Mouse (Mus musculus): ENCODE results near the gene Eps8l2.
"Not testable (repeated sequence)": the region's sequence is repeated elsewhere in the genome, so short reads cannot be mapped to it uniquely, and the experiment has no call there.

Eps8l2 gene

DNA sequence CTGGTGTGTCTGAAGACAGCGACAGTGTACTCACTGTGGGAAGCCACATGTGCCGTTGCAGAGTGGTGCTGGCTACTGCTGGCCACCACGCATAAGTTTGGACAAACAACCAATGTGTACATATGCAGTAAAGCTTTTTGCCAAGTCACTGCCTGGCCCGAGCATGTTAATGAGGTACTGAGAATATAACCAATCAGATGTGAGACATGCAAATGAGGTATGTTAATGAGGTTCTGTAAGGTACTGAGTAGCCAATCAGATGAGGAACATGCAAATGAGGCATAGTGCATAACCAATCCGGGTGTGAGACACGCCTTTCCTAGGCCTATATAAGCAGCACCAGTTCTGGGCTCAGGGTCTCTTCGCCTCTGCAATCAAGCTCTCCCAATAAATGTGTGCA lies 69.0 kb downstream of the Eps8l2 start:
- not testable (repeated sequence) for DNase-seq (ENCODE audit: low spot score)

DNA sequence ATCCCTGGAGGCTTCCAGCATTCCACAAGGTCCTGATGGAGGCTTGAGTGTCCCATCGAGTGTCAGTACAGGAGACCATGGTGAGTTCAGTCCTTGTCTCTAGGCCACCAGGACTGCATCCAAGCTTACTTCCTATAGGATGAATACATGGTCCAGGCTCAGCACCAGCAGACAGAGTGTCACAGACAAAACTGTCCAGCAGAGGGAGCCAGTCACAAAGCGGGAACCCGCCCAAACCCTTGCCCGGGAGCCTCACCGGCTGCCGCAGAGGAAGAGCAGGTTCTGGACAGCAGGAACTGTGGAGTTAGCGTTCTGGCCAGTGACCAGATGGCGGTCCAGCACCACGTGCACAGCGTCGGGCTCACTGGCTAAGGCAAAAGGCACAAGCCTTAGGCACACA lies 70.2 kb downstream of the Eps8l2 start:
- DNase-seq (ENCODE audit: low spot score), result peak; percentile 88

DNA sequence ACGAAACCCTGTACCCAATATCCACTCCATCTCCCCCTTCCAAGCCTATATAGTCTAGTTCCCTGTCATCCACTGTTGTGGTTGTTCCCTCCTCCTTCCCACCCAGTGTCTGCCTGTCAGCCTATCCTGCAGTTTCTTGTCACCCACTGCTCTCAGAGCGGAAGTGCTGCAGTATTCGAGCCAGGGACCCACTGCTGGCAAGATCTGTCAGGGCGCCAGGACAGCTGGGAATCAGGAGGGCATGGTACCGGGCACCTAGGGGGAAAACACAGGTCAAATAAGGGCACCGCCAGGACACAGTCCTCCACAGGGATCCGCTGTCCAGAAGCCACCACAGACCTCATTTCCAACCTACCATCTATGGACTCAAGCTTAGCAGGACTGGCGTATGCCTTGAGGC lies 72.0 kb downstream of the Eps8l2 start:
- no peak for DNase-seq (ENCODE audit: low spot score)

DNA sequence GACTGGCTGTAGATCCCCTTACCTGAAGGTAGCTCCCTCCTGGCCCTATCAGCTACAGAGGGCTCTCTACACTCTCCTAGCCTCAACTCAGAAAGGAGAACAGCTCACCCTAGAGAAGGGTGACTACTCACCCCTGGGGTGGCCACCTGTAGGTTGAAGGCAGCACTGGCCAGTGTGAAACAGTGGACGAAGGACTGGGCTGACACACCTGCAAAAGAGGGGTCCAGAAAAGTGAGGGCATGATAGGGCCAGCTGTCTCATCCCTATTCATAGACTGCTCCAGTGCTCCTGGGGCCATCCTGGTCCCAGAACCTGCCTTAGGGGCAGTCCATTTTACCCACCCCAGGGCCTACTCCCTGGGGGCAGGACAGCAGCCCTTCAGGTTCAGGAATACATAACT lies 73.0 kb downstream of the Eps8l2 start:
- no peak for DNase-seq (ENCODE audit: low spot score)

Data from ovary, postnatal 14 days (tissue).